Mouse (Mus musculus): ENCODE data around the gene Gm21761. TPM values are rescaled to one million over a fixed set of nuclear protein-coding genes. Genes with fewer than 3 reads are reported as not detected.

The Gm21761 gene
- not detected for polyA plus RNA-seq (2017; shearing (Covaris generic))

DNA sequence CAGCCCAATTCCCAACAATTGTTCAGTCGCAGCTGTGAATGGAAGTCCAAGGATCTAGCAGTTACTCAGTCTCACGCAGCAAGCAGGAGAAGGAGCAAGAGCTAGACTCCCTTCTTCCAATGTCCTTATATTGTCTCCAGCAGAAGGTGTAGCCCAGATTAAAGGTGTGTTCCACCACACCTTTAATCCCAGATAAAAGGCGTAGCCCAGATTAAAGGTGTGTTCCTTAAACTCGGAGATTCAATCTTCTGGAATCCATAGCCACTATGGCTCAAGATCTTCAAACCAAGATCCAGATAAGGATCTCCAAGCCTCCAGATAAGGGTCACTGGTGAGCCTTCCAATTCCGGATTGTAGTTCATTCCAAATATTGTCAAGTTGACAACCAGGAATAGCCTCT, at the start of gene Gm21761:
TSS of gene Gm21761 (minus strand) at position 101 of the 400 bp plus-strand sequence.

DNA sequence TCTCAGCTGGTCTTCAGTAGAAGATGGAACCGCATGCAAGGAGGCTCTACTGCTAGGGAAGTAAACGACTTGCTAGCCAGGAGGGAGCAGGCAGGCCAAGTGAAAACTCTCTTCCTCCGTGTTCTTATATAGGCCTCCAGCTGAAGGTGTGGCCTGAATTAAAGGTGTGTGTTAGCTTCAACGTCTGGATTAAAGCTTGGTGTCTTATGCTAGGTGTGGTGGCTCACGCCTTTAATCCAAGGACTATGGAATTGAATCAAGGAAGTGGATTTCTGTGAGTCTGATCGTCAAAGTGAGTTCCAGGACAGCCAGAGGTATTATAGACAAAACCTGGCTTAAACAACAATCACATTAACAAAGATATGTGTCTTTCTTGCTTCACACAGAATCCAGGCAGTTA, 21.6 kb upstream of the Gm21761 start, which contains the start of gene B020031M17Rik:
TSS of gene B020031M17Rik (minus strand) at position 101 of the 400 bp plus-strand sequence.

GRCm38 (mm10) chr13:119894685-119895084, 34.4 kb downstream of the Gm21761 start, which contains the start of gene Tcstv1:
Gene Tcstv1, minus strand, starts transcription at chr13:119894785.

Other genes starting within 250 kb of the Gm21761 start
- 41.1 TPM for gene Hmgcs1, start 238.9 kb downstream of the Gm21761 start, polyA plus RNA-seq (2017; shearing (Covaris generic))
- gene Nim1k, start 173.4 kb downstream of the Gm21761 start, polyA plus RNA-seq (2017; shearing (Covaris generic)) = 0.39 TPM
- 53.2 TPM for gene Zfp131, start 138.4 kb downstream of the Gm21761 start, polyA plus RNA-seq (2017; shearing (Covaris generic))
- not detected for gene AF067063, start 99.1 kb downstream of the Gm21761 start, polyA plus RNA-seq (2017; shearing (Covaris generic))
- not detected for gene D13Ertd608e, start 93.3 kb downstream of the Gm21761 start, polyA plus RNA-seq (2017; shearing (Covaris generic))
- not detected for gene Tcstv1, start 34.5 kb downstream of the Gm21761 start, polyA plus RNA-seq (2017; shearing (Covaris generic))
- not detected for gene B020031M17Rik, start 21.5 kb upstream of the Gm21761 start, polyA plus RNA-seq (2017; shearing (Covaris generic))
- gene Gm36079, start 97.7 kb upstream of the Gm21761 start, polyA plus RNA-seq (2017; shearing (Covaris generic)) = not detected
- gene Gm21188, start 122.9 kb upstream of the Gm21761 start, polyA plus RNA-seq (2017; shearing (Covaris generic)) = not detected
- not detected for gene Gm20767, start 211.0 kb upstream of the Gm21761 start, polyA plus RNA-seq (2017; shearing (Covaris generic))
- gene Gm21818, start 243.2 kb upstream of the Gm21761 start, polyA plus RNA-seq (2017; shearing (Covaris generic)) = not detected

Data from naive thymus-derived CD4-positive, alpha-beta T cell, adult 5 months (primary cell).